Comparison of ENCODE assay signal across 7 mouse cellular contexts in genomic region chr9:45798467-45799164, GRCm38 (mm10). TPM values are rescaled to one million over a fixed set of nuclear protein-coding genes. Genes with fewer than 3 reads are reported as not detected.
DNase-seq lines count a peak whose midpoint lies in the region; ATAC-seq and TF ChIP-seq lines count a peak whose summit lies in the region.

No protein-coding gene starts in this region.

- H3K27ac ChIP-seq in lung, embryonic 14.5 days (ENCODE audit: low read depth): no peak overlapping the region
- peak overlapping the region; percentile 48; the same call in 1 of the 2 replicates for H3K27ac ChIP-seq in heart, embryonic 15.5 days
- peak overlapping the region; percentile 73 for H3K27ac ChIP-seq in layer of hippocampus, adult 2 months
- peak overlapping the region; percentile 51; the same call in 1 of the 2 replicates for H3K27ac ChIP-seq in midbrain, embryonic 15.5 days

- 12% methylated on average over 13 of the region's 13 CpGs for WGBS in lung, embryonic 14.5 days
- WGBS in heart, embryonic 15.5 days: 17% methylated on average over 13 of the region's 13 CpGs
- 13% methylated on average over 13 of the region's 13 CpGs for WGBS in midbrain, embryonic 15.5 days

- no peak overlapping the region for H3K9ac ChIP-seq in lung, embryonic 14.5 days
- H3K9ac ChIP-seq in heart, embryonic 15.5 days: 0 out of 2 replicates have a peak overlapping the region, but pooled peaks have one; percentile 12
- H3K9ac ChIP-seq in midbrain, embryonic 15.5 days: no peak overlapping the region; the same call in 1 of the 2 replicates

- H3K4me3 ChIP-seq in lung, embryonic 14.5 days (ENCODE audit: low read depth, low read length): no peak overlapping the region
- 0 out of 2 replicates have a peak overlapping the region, but pooled peaks have one; percentile 13 for H3K4me3 ChIP-seq in heart, embryonic 15.5 days
- H3K4me3 ChIP-seq in layer of hippocampus, adult 2 months: no peak overlapping the region
- no peak overlapping the region for H3K4me3 ChIP-seq in midbrain, embryonic 15.5 days

- no peaks in the 10 kb centered on the region for H3K27me3 ChIP-seq in lung, embryonic 14.5 days (ENCODE audit: insufficient read depth, low read length)
- H3K27me3 ChIP-seq in heart, embryonic 15.5 days: no peaks in the 10 kb centered on the region
- no peaks in the 10 kb centered on the region for H3K27me3 ChIP-seq in midbrain, embryonic 15.5 days (replicated peaks)

- H3K4me2 ChIP-seq in lung, embryonic 14.5 days: 0 out of 2 replicates have a peak overlapping the region, but pooled peaks have one; percentile 24
- peak overlapping the region; percentile 46 for H3K4me2 ChIP-seq in heart, embryonic 15.5 days
- no peak overlapping the region for H3K4me2 ChIP-seq in midbrain, embryonic 15.5 days

- peaks cover 22% of the 10 kb centered on the region; the same call in 1 of the 2 replicates for H3K36me3 ChIP-seq in lung, embryonic 14.5 days (ENCODE audit: insufficient read depth)
- peaks cover 8% of the 10 kb centered on the region; the same call in 1 of the 2 replicates for H3K36me3 ChIP-seq in heart, embryonic 15.5 days
- 0 out of 2 replicates have a peak, but pooled peaks cover 2% of the 10 kb centered on the region for H3K36me3 ChIP-seq in midbrain, embryonic 15.5 days (replicated peaks)

- ATAC-seq in lung, embryonic 14.5 days (ENCODE audit: insufficient read depth): peak; percentile 90
- ATAC-seq in heart, embryonic 15.5 days (replicated peaks; ENCODE audit: insufficient number of reproducible peaks, insufficient read depth, low FRiP score, low read depth): peak; percentile 71
- peak; percentile 86 for ATAC-seq in midbrain, embryonic 15.5 days (replicated peaks)

- no peaks in the 10 kb centered on the region for H3K4me1 ChIP-seq in lung, embryonic 14.5 days (ENCODE audit: insufficient read depth)
- H3K4me1 ChIP-seq in heart, embryonic 15.5 days (replicated peaks): peaks cover 14% of the 10 kb centered on the region
- H3K4me1 ChIP-seq in midbrain, embryonic 15.5 days: peaks cover 16% of the 10 kb centered on the region

- peak; percentile 86 for DNase-seq in lung, embryonic 14.5 days
- no peak for DNase-seq in lung, postnatal 36 days
- DNase-seq in embryo, embryonic 9.5 days (ENCODE audit: extremely low spot score): peak; percentile 65
- DNase-seq in layer of hippocampus, adult 2 months (ENCODE audit: low spot score in 2 of 2): peak; percentile 21 to 43
- no peak for DNase-seq in thymus, postnatal 10 days (ENCODE audit: low spot score in 2 of 2)

- no peaks in the 10 kb centered on the region for H3K9me3 ChIP-seq in lung, embryonic 14.5 days (ENCODE audit: low read depth, low read length)
- H3K9me3 ChIP-seq in heart, embryonic 15.5 days (replicated peaks): no peaks in the 10 kb centered on the region
- no peaks in the 10 kb centered on the region for H3K9me3 ChIP-seq in midbrain, embryonic 15.5 days

- peak; percentile 67 for TF ChIP-seq CTCF in lung, embryonic 14.5 days (IDR thresholded peaks at IDR 0.05; ENCODE audit: low read depth)
- peak; percentile 41; the same call in 1 of the 2 replicates for TF ChIP-seq CTCF in layer of hippocampus, adult 2 months (conservative IDR thresholded peaks at IDR 0.05)

RNA-seq across cellular contexts. Expression of gene Cep164, which starts 29.9 kb away (rescaled TPM):
- 23.2 and 26.9 TPM in 2 replicates for polyA plus RNA-seq in lung, embryonic 14.5 days (2014; fragmentation: Nextera tagmentation; extraction: Ambion mirVana)
- 12.4 and 16.5 TPM in 2 replicates for polyA plus RNA-seq in heart, embryonic 15.5 days (2015; fragmentation: Nextera tagmentation; extraction: Ambion mirVana)
- total RNA-seq in layer of hippocampus, adult 2 months (2021): 10 to 100 TPM; 13.6 TPM
- polyA plus RNA-seq in midbrain, embryonic 15.5 days (2015; fragmentation: Nextera tagmentation; extraction: Ambion mirVana): 13.5 and 15.9 TPM in 2 replicates

RNA-seq across cellular contexts. Expression of gene Bace1, which starts 39.8 kb away (rescaled TPM):
- polyA plus RNA-seq in lung, embryonic 14.5 days (2014; fragmentation: Nextera tagmentation; extraction: Ambion mirVana): 27.2 and 29.9 TPM in 2 replicates
- polyA plus RNA-seq in heart, embryonic 15.5 days (2015; fragmentation: Nextera tagmentation; extraction: Ambion mirVana): 18.2 and 24.5 TPM in 2 replicates
- 10 to 100 TPM; 76.6 to 80.3 TPM for total RNA-seq in layer of hippocampus, adult 2 months (2021)
- polyA plus RNA-seq in midbrain, embryonic 15.5 days (2015; fragmentation: Nextera tagmentation; extraction: Ambion mirVana): 56.5 and 58.0 TPM in 2 replicates

Comparison
In these comparisons a context has a peak if more than half of its experiments do, and no peak if none do; other contexts are left out.
1. DNase-seq: peak in lung, embryonic 14.5 days (single experiment), embryo, embryonic 9.5 days (single experiment) and layer of hippocampus, adult 2 months (2 of 2); none in lung, postnatal 36 days (single experiment) and thymus, postnatal 10 days (0 of 2).
2. Peak in every context shown above with its lines, with median percentiles within 50 percentile points of each other: ATAC-seq.